Mouse (Mus musculus): Measurements from ENCODE around the gene Rbm14. TPM values are rescaled to one million over a fixed set of nuclear protein-coding genes. Genes with fewer than 3 reads are reported as not detected.
A peak's percentile ranks its signal among the peaks of the same experiment; 100 is the strongest.
"Not testable (repeated sequence)": the region's sequence is repeated elsewhere in the genome, so short reads cannot be mapped to it uniquely, and the experiment has no call there.

Rbm14 gene
- polyA plus RNA-seq, 1 experiment from 2014 or later, result 104 TPM

DNA sequence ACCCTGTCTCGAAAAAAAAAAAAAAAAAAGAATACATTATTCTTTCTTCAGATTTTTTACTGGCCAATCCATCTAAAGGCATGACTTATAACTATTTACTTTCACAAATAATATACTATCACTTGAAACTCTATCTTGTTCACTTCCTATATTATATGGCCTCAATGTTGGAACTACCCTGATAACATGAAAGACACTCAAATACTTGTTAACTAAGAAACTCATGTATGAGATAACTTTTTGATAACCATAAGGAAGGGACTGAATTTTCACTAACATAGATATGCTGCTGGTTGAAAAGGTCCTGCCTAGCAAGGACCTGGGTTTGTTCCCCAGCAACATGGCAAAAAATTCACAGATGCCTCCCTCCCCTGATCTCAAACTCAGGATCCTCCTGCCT, 15.5 kb downstream of the Rbm14 start:
- H3K27me3 ChIP-seq (ENCODE audit: insufficient read depth, low read length), result no peaks in the 10 kb centered on the region
- ATAC-seq (ENCODE audit: low FRiP score, low TSS enrichment), result no peak
- no peak overlapping the region for H3K9ac ChIP-seq (replicated peaks; ENCODE audit: low read length)
- no peaks in the 10 kb centered on the region for H3K9me3 ChIP-seq (ENCODE audit: low read length)
- no peak overlapping the region for H3K4me2 ChIP-seq (replicated peaks; ENCODE audit: low read depth, low read length)
- WGBS, result 50% methylated on average over 1 of the region's 1 CpGs
- no peak overlapping the region for H3K4me3 ChIP-seq (ENCODE audit: low read length)
- no peak overlapping the region for H3K27ac ChIP-seq (ENCODE audit: low read length)
- peaks cover 41% of the 10 kb centered on the region for H3K36me3 ChIP-seq (ENCODE audit: insufficient read depth, low read length)
- peaks cover 25% of the 10 kb centered on the region for H3K4me1 ChIP-seq (ENCODE audit: insufficient read depth, low read length)

GRCm38 (mm10) chr19:4793831-4794422, 17.5 kb downstream of the Rbm14 start, which contains the start of gene Rbm4:
Gene Rbm4, minus strand, starts transcription at chr19:4793901.
- no peaks in the 10 kb centered on the region for H3K9me3 ChIP-seq (ENCODE audit: low read length)
- H3K4me3 ChIP-seq (ENCODE audit: low read length), result peak within 1 kb of the TSS; percentile 92
- peak within 1 kb of the TSS; percentile 85 for H3K9ac ChIP-seq (replicated peaks; ENCODE audit: low read length)
- H3K36me3 ChIP-seq (ENCODE audit: insufficient read depth, low read length), result peaks cover 31% of the 10 kb centered on the region
- H3K4me2 ChIP-seq (replicated peaks; ENCODE audit: low read depth, low read length), result peak within 1 kb of the TSS; percentile 84
- H3K27ac ChIP-seq (ENCODE audit: low read length), result peak within 1 kb of the TSS; percentile 88
- peaks cover 35% of the 10 kb centered on the region for H3K4me1 ChIP-seq (ENCODE audit: insufficient read depth, low read length)
- ATAC-seq (ENCODE audit: low FRiP score, low TSS enrichment), result peak; percentile 98
- no peaks in the 10 kb centered on the region for H3K27me3 ChIP-seq (ENCODE audit: insufficient read depth, low read length)
- WGBS, result 0% methylated on average over 31 of the region's 31 CpGs

DNA sequence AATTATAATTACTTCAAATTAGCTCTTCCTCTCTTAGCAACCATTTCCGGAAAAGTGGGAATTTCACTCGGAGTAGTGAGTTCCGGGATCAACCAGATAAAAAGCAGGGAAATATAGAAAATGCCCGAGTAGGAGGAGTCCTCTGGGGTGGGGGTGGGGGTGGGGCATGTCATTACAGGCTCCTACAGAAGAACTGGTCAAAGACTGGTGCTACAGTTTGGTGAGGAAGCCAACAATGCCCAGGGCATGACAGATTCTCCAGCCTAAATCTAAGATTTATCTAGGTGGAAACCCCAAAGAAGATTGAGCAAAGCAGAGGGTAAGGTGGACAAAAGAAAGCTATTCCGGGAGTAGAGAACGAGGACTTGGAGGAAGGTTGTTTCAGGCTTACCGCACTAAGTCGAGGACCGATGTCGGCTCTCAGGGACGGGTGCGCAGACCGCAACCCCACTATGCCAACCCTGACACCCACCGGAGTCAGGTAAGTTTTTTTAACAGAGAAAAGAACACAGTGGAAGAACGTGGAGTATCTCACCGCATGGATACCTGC, 18.1 kb downstream of the Rbm14 start:
- peak overlapping the region; percentile 84 for H3K4me2 ChIP-seq (replicated peaks; ENCODE audit: low read depth, low read length)
- H3K27ac ChIP-seq (ENCODE audit: low read length), result peak overlapping the region; percentile 88
- ATAC-seq (ENCODE audit: low FRiP score, low TSS enrichment), result peak; percentile 60; the same call in 1 of the 2 replicates
- H3K9ac ChIP-seq (replicated peaks; ENCODE audit: low read length), result peak overlapping the region; percentile 85
- H3K4me1 ChIP-seq (ENCODE audit: insufficient read depth, low read length), result peaks cover 35% of the 10 kb centered on the region
- WGBS, result 1% methylated on average over 16 of the region's 16 CpGs
- no peaks in the 10 kb centered on the region for H3K9me3 ChIP-seq (ENCODE audit: low read length)
- H3K4me3 ChIP-seq (ENCODE audit: low read length), result peak overlapping the region; percentile 92
- peaks cover 30% of the 10 kb centered on the region for H3K36me3 ChIP-seq (ENCODE audit: insufficient read depth, low read length)
- H3K27me3 ChIP-seq (ENCODE audit: insufficient read depth, low read length), result no peaks in the 10 kb centered on the region

- peaks cover 62% of the 10 kb centered on the region for H3K36me3 ChIP-seq (ENCODE audit: insufficient read depth, low read length)
- no peak overlapping the region for H3K9ac ChIP-seq (replicated peaks; ENCODE audit: low read length)
- H3K27me3 ChIP-seq (ENCODE audit: insufficient read depth, low read length), result no peaks in the 10 kb centered on the region
- H3K4me2 ChIP-seq (replicated peaks; ENCODE audit: low read depth, low read length), result no peak overlapping the region
- no peak for ATAC-seq (ENCODE audit: low FRiP score, low TSS enrichment)
- no peak overlapping the region for H3K4me3 ChIP-seq (ENCODE audit: low read length)
- H3K27ac ChIP-seq (ENCODE audit: low read length), result no peak overlapping the region
- 85% methylated on average over 2 of the region's 2 CpGs for WGBS
- peaks cover 14% of the 10 kb centered on the region for H3K4me1 ChIP-seq (ENCODE audit: insufficient read depth, low read length)
- H3K9me3 ChIP-seq (ENCODE audit: low read length), result no peaks in the 10 kb centered on the region
Observed at GRCm38 (mm10) chr19:4786313-4786712, 25.1 kb downstream of the Rbm14 start.

DNA sequence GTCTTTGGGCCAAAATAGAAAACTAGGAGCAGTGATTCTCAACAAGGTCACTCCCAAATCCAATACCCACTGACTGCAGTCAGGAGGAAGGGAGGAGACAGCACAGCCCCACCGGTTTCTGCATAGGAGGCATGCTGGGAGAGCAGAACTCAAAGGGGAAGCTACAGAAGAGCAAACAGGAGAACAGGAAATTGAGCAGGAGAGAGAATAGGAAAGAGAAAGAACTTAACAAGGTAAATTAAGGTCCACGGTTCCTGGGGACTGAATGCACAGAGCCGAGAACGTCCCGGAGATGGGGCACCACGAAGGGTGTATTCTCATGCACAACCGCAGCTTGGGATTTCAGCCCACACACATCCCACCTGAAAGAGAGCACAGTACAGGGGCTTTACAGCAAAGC, 26.2 kb downstream of the Rbm14 start:
- H3K27ac ChIP-seq (ENCODE audit: low read length), result no peak overlapping the region
- WGBS, result 89% methylated on average over 7 of the region's 7 CpGs
- H3K4me2 ChIP-seq (replicated peaks; ENCODE audit: low read depth, low read length), result no peak overlapping the region
- no peaks in the 10 kb centered on the region for H3K27me3 ChIP-seq (ENCODE audit: insufficient read depth, low read length)
- peaks cover 3% of the 10 kb centered on the region for H3K4me1 ChIP-seq (ENCODE audit: insufficient read depth, low read length)
- ATAC-seq (ENCODE audit: low FRiP score, low TSS enrichment), result no peak
- no peaks in the 10 kb centered on the region for H3K9me3 ChIP-seq (ENCODE audit: low read length)
- no peak overlapping the region for H3K9ac ChIP-seq (replicated peaks; ENCODE audit: low read length)
- H3K4me3 ChIP-seq (ENCODE audit: low read length), result no peak overlapping the region
- peaks cover 59% of the 10 kb centered on the region for H3K36me3 ChIP-seq (ENCODE audit: insufficient read depth, low read length)

GRCm38 (mm10) chr19:4782891-4783290, 28.5 kb downstream of the Rbm14 start:
- no peak for ATAC-seq (ENCODE audit: low FRiP score, low TSS enrichment)
- Histone ChIP-seq H3K27me3 (ENCODE audit: insufficient read depth, low read length) (no peaks in the 10 kb centered on the region), H3K36me3 (ENCODE audit: insufficient read depth, low read length) (peaks cover 60% of the 10 kb centered on the region), H3K27ac (ENCODE audit: low read length) (no peak overlapping the region), H3K4me3 (ENCODE audit: low read length) (no peak overlapping the region), H3K4me2 (replicated peaks; ENCODE audit: low read depth, low read length) (no peak overlapping the region), H3K4me1 (ENCODE audit: insufficient read depth, low read length) (no peaks in the 10 kb centered on the region), H3K9me3 (ENCODE audit: low read length) (no peaks in the 10 kb centered on the region), H3K9ac (replicated peaks; ENCODE audit: low read length) (no peak overlapping the region)
- 94% methylated on average over 2 of the region's 2 CpGs for WGBS

DNA sequence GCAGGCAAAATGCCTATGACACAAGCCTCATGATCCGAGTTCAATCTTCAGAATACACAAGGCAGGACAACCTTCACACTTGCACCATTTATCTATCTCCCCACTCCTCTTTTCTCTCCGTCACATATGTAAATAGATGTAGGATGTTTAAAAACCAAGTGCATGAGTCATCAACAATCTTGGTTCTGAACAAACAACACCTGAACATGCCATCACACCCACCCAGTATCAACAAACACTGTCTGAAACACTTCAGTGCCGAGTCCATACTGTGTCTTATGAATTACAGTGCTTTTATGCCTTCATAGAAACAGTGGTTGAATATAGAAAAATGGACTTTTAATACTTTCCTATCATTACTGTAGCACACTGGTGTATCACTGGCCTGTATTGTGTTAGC, 38.6 kb downstream of the Rbm14 start:
- H3K36me3 ChIP-seq (ENCODE audit: insufficient read depth, low read length), result peaks cover 42% of the 10 kb centered on the region
- no peaks in the 10 kb centered on the region for H3K9me3 ChIP-seq (ENCODE audit: low read length)
- WGBS, result 83% methylated on average over 3 of the region's 3 CpGs
- H3K4me2 ChIP-seq (replicated peaks; ENCODE audit: low read depth, low read length), result no peak overlapping the region
- H3K9ac ChIP-seq (replicated peaks; ENCODE audit: low read length), result no peak overlapping the region
- ATAC-seq (ENCODE audit: low FRiP score, low TSS enrichment), result no peak
- no peaks in the 10 kb centered on the region for H3K27me3 ChIP-seq (ENCODE audit: insufficient read depth, low read length)
- H3K27ac ChIP-seq (ENCODE audit: low read length), result no peak overlapping the region
- no peak overlapping the region for H3K4me3 ChIP-seq (ENCODE audit: low read length)
- H3K4me1 ChIP-seq (ENCODE audit: insufficient read depth, low read length), result no peaks in the 10 kb centered on the region

DNA sequence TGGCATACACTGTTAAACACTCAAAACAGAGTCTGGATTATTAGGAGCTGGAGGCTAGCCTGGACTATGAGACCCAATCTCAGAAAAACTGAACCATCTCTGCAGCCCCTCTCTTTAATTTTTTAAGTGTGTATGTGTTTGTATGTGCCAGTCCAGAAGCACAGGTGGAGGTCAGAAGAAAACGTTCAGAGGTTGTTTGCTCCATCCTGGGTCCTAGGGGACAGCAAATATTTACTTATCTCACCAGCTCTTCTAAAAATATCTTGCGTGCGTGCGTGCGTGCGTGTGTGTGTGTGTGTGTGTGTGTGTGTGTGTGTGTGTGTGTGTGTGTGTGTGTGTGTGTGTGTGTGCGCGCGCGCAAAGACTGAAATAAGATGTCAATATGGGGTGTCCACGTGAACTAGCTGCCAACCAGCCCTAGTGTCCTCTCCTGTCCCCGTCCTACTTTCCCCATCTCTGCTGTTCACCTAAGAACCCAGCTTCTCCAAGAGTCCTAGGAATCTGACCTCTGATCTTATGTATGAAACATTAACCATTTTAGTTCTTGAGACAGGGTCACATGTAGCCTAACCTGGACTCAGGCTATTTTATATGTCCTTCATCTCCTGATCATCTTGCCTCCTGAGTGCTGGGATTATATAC, 43.8 kb downstream of the Rbm14 start:
- WGBS, result 87% methylated on average over 12 of the region's 12 CpGs
- H3K36me3 ChIP-seq (ENCODE audit: insufficient read depth, low read length), result peaks cover 51% of the 10 kb centered on the region
- 0 out of 2 replicates have a peak, but pooled peaks have one; percentile 39 for ATAC-seq (ENCODE audit: low FRiP score, low TSS enrichment)

GRCm38 (mm10) chr19:4762876-4763275, 48.6 kb downstream of the Rbm14 start:
- no peak for ATAC-seq (ENCODE audit: low FRiP score, low TSS enrichment)
- Histone ChIP-seq H3K4me1 (ENCODE audit: insufficient read depth, low read length) (peaks cover 10% of the 10 kb centered on the region), H3K36me3 (ENCODE audit: insufficient read depth, low read length) (peaks cover 33% of the 10 kb centered on the region), H3K4me2 (replicated peaks; ENCODE audit: low read depth, low read length) (no peak overlapping the region), H3K9ac (replicated peaks; ENCODE audit: low read length) (no peak overlapping the region), H3K9me3 (ENCODE audit: low read length) (no peaks in the 10 kb centered on the region), H3K4me3 (ENCODE audit: low read length) (no peak overlapping the region), H3K27ac (ENCODE audit: low read length) (no peak overlapping the region), H3K27me3 (ENCODE audit: insufficient read depth, low read length) (no peaks in the 10 kb centered on the region)
- WGBS, result 46% methylated on average over 1 of the region's 1 CpGs

More for the DNA sequence above, 43.8 kb downstream of the Rbm14 start:
- H3K9me3 ChIP-seq (ENCODE audit: low read length), result no peaks in the 10 kb centered on the region
- H3K27me3 ChIP-seq (ENCODE audit: insufficient read depth, low read length), result no peaks in the 10 kb centered on the region
- no peak overlapping the region for H3K9ac ChIP-seq (replicated peaks; ENCODE audit: low read length)
- no peak overlapping the region for H3K27ac ChIP-seq (ENCODE audit: low read length)
- H3K4me3 ChIP-seq (ENCODE audit: low read length), result no peak overlapping the region
- H3K4me2 ChIP-seq (replicated peaks; ENCODE audit: low read depth, low read length), result no peak overlapping the region
- H3K4me1 ChIP-seq (ENCODE audit: insufficient read depth, low read length), result no peaks in the 10 kb centered on the region

DNA sequence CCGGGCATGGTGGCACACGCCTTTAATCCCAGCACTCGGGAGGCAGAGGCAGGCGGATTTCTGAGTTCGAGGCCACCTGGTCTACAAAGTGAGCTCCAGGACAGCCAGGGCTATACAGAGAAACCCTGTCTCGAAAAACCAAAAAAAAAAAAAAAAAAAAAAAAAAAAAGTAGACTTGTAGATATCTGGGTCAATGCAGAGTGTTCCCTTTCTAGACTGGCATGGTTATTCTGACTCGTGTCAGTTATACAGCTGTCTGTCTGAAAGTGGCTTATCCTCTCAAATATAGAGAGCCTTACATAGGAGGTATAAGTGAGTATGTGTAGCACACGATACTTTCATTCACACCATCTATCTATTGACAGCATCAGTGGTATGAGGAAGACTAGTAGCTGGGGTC, 50.9 kb downstream of the Rbm14 start:
- ATAC-seq (ENCODE audit: low FRiP score, low TSS enrichment); H3K27me3 ChIP-seq (ENCODE audit: insufficient read depth, low read length); H3K27ac ChIP-seq (ENCODE audit: low read length); H3K4me2 ChIP-seq (replicated peaks; ENCODE audit: low read depth, low read length); H3K9ac ChIP-seq (replicated peaks; ENCODE audit: low read length); H3K9me3 ChIP-seq (ENCODE audit: low read length); H3K4me3 ChIP-seq (ENCODE audit: low read length): not testable (repeated sequence)
- WGBS, result 89% methylated on average over 8 of the region's 8 CpGs
- Histone ChIP-seq H3K4me1 (ENCODE audit: insufficient read depth, low read length) (peaks cover 15% of the 10 kb centered on the region), H3K36me3 (ENCODE audit: insufficient read depth, low read length) (peaks cover 20% of the 10 kb centered on the region)
